Mouse (Mus musculus) midbrain, embryonic 14.5 days (tissue): ENCODE data around the gene Gse1. TPM values are rescaled to one million over a fixed set of nuclear protein-coding genes. Genes with fewer than 3 reads are reported as not detected.

Experiments used
- ATAC-seq: fragments of 200-750 bp; cut with Nextera tagmentation; 2 replicates; pipeline ENCODE4 v1.8.0; 2017; ENCODE audit warnings: moderate number of reproducible peaks, moderate library complexity; ENCODE audit not compliant: low FRiP score, low TSS enrichment
- DNase-seq: peaks from one replicate; pipeline ENCODE4 v3.0.0-alpha.2; 2015
- H3K27ac ChIP-seq: fragments of 300-500 bp; sonication (generic); replicated peaks from 2 replicates; pipeline ENCODE4 v1.5.1; 2014; ENCODE audit warnings: mild to moderate bottlenecking, low read depth, low read length, moderate library complexity
- H3K27me3 ChIP-seq: fragments of 300-500 bp; sonication (generic); 2 replicates; pipeline ENCODE4 v1.6.1; 2014; ENCODE audit warnings: low read length, control low read depth, mixed read lengths; ENCODE audit not compliant: control insufficient read depth, insufficient read depth
- H3K36me3 ChIP-seq: fragments of 300-500 bp; sonication (generic); 2 replicates; pipeline ENCODE4 v1.6.1; 2014; ENCODE audit warnings: low read length, control low read depth; ENCODE audit not compliant: control insufficient read depth, insufficient read depth
- H3K4me1 ChIP-seq: fragments of 300-500 bp; sonication (generic); 2 replicates; pipeline ENCODE4 v1.6.1; 2014; ENCODE audit warnings: mild to moderate bottlenecking, antibody characterized with exemption, low read length, control low read depth; ENCODE audit not compliant: control insufficient read depth, insufficient read depth
- H3K4me2 ChIP-seq: fragments of 300-500 bp; sonication (generic); 2 replicates; pipeline ENCODE4 v1.6.1; 2014; ENCODE audit warnings: mild to moderate bottlenecking, low read length, moderate library complexity
- H3K4me3 ChIP-seq: fragments of 300-500 bp; sonication (generic); replicated peaks from 2 replicates; pipeline ENCODE4 v1.5.1; 2014; ENCODE audit warnings: low read depth, low read length
- H3K9ac ChIP-seq: fragments of 300-500 bp; sonication (generic); replicated peaks from 2 replicates; pipeline ENCODE4 v1.6.1; 2014; ENCODE audit warnings: mild to moderate bottlenecking, low read length, moderate library complexity
- H3K9me3 ChIP-seq: fragments of 300-500 bp; sonication (generic); 2 replicates; pipeline ENCODE4 v1.6.1; 2016; ENCODE audit warnings: low read length, control low read depth, mixed read lengths; ENCODE audit not compliant: control insufficient read depth
- WGBS: fragments of 180-500 bp; shearing (Covaris S2); extraction: QIAGEN DNeasy Blood & Tissue Kit; methylation state at CpG from one replicate; pipeline ENCODE4 v1.1.7; 2014; 5-methylcytosine and 5-hydroxymethylcytosine counted together
- polyA plus RNA-seq: library from polyadenylated mRNA; unstranded; fragments of >200 nt; fragmentation: Nextera tagmentation; extraction: Ambion mirVana; gene quantifications from 2 replicates; pipeline ENCODE4 v1.2.1, GENCODE M21; 2014

Gene Gse1
- polyA plus RNA-seq, 1 experiment from 2014 or later, result 28.6 TPM

GRCm38 (mm10) chr8:120229574-120229916 lies 1.3 kb downstream of the Gse1 start:
- Histone ChIP-seq H3K4me2 (peak overlapping the region; percentile 91), H3K27ac (no peak overlapping the region), H3K9ac (peak overlapping the region; percentile 64), H3K4me3 (peak overlapping the region; percentile 54), H3K4me1 (peaks cover 69% of the 10 kb centered on the region), H3K9me3 (no peaks in the 10 kb centered on the region), H3K36me3 (no peaks in the 10 kb centered on the region), H3K27me3 (peaks cover 22% of the 10 kb centered on the region; the same call in 1 of the 2 replicates)
- ATAC-seq, result no peak
- peak; percentile 49 for DNase-seq
- WGBS, result under 1% methylated on average over 22 of the region's 22 CpGs

- Histone ChIP-seq H3K27me3 (peaks cover 22% of the 10 kb centered on the region; the same call in 1 of the 2 replicates), H3K36me3 (no peaks in the 10 kb centered on the region), H3K4me3 (peak overlapping the region; percentile 54), H3K27ac (no peak overlapping the region), H3K9ac (peak overlapping the region; percentile 64), H3K4me1 (peaks cover 73% of the 10 kb centered on the region), H3K9me3 (no peaks in the 10 kb centered on the region), H3K4me2 (peak overlapping the region; percentile 91)
- 8% methylated on average over 22 of the region's 22 CpGs for WGBS
- ATAC-seq (no peak), DNase-seq (no peak)
Observed at GRCm38 (mm10) chr8:120230081-120230480, 1.8 kb downstream of the Gse1 start.

- Histone ChIP-seq H3K36me3 (no peaks in the 10 kb centered on the region), H3K27ac (no peak overlapping the region), H3K4me3 (peak overlapping the region; percentile 54), H3K4me1 (peaks cover 65% of the 10 kb centered on the region), H3K9me3 (no peaks in the 10 kb centered on the region), H3K27me3 (peaks cover 22% of the 10 kb centered on the region; the same call in 1 of the 2 replicates), H3K9ac (no peak overlapping the region; the same call in none of the 2 replicates), H3K4me2 (peak overlapping the region; percentile 91)
- DNase-seq (no peak), ATAC-seq (no peak)
- 28% methylated on average over 18 of the region's 18 CpGs for WGBS
Observed at GRCm38 (mm10) chr8:120230715-120231614, 2.7 kb downstream of the Gse1 start.

- Histone ChIP-seq H3K9me3 (no peaks in the 10 kb centered on the region), H3K4me3 (no peak overlapping the region), H3K27me3 (peaks cover 22% of the 10 kb centered on the region; the same call in 1 of the 2 replicates), H3K27ac (no peak overlapping the region), H3K9ac (no peak overlapping the region), H3K36me3 (no peaks in the 10 kb centered on the region), H3K4me2 (peak overlapping the region; percentile 91), H3K4me1 (peaks cover 64% of the 10 kb centered on the region)
- DNase-seq (no peak), ATAC-seq (no peak)
- WGBS, result 75% methylated on average over 3 of the region's 3 CpGs
Observed at GRCm38 (mm10) chr8:120231870-120232269, 3.6 kb downstream of the Gse1 start.

GRCm38 (mm10) chr8:120232398-120232797 lies 4.1 kb downstream of the Gse1 start:
- Histone ChIP-seq H3K9ac (peak overlapping the region; percentile 54), H3K27me3 (peaks cover 22% of the 10 kb centered on the region; the same call in 1 of the 2 replicates), H3K9me3 (no peaks in the 10 kb centered on the region), H3K27ac (no peak overlapping the region), H3K4me3 (peak overlapping the region; percentile 26; the same call in 1 of the 2 replicates), H3K4me1 (peaks cover 61% of the 10 kb centered on the region), H3K4me2 (peak overlapping the region; percentile 91), H3K36me3 (no peaks in the 10 kb centered on the region)
- ATAC-seq, result no peak
- 44% methylated on average over 4 of the region's 4 CpGs for WGBS
- no peak for DNase-seq

- DNase-seq (no peak), ATAC-seq (no peak)
- Histone ChIP-seq H3K4me1 (peaks cover 56% of the 10 kb centered on the region), H3K4me3 (peak overlapping the region; percentile 26), H3K9ac (peak overlapping the region; percentile 54), H3K27ac (no peak overlapping the region), H3K9me3 (no peaks in the 10 kb centered on the region), H3K27me3 (peaks cover 22% of the 10 kb centered on the region; the same call in 1 of the 2 replicates), H3K36me3 (no peaks in the 10 kb centered on the region), H3K4me2 (peak overlapping the region; percentile 91)
- WGBS, result 23% methylated on average over 13 of the region's 13 CpGs
Observed at GRCm38 (mm10) chr8:120232913-120233312, 4.7 kb downstream of the Gse1 start.

- DNase-seq (no peak), ATAC-seq (no peak)
- Histone ChIP-seq H3K4me1 (peaks cover 51% of the 10 kb centered on the region), H3K27ac (peak overlapping the region; percentile 41; the same call in 1 of the 2 replicates), H3K36me3 (no peaks in the 10 kb centered on the region), H3K9ac (no peak overlapping the region), H3K9me3 (no peaks in the 10 kb centered on the region), H3K27me3 (peaks cover 21% of the 10 kb centered on the region; the same call in 1 of the 2 replicates), H3K4me3 (no peak overlapping the region), H3K4me2 (0 out of 2 replicates have a peak overlapping the region, but pooled peaks have one; percentile 4)
- WGBS, result 61% methylated on average over 12 of the region's 12 CpGs
Observed at GRCm38 (mm10) chr8:120234457-120234856, 6.2 kb downstream of the Gse1 start.

- 69% methylated on average over 8 of the region's 8 CpGs for WGBS
- peak overlapping the region; percentile 41; the same call in 1 of the 2 replicates for H3K27ac ChIP-seq
- H3K9me3 ChIP-seq, result no peaks in the 10 kb centered on the region
Observed at GRCm38 (mm10) chr8:120234866-120235265, 6.6 kb downstream of the Gse1 start.

More at GRCm38 (mm10) chr8:120234866-120235265, 6.6 kb downstream of the Gse1 start:
- no peak for ATAC-seq
- no peaks in the 10 kb centered on the region for H3K36me3 ChIP-seq
- 0 out of 2 replicates have a peak overlapping the region, but pooled peaks have one; percentile 4 for H3K4me2 ChIP-seq
- no peak overlapping the region for H3K9ac ChIP-seq
- peaks cover 47% of the 10 kb centered on the region for H3K4me1 ChIP-seq
- H3K27me3 ChIP-seq, result peaks cover 17% of the 10 kb centered on the region; the same call in 1 of the 2 replicates
- H3K4me3 ChIP-seq, result no peak overlapping the region
- DNase-seq, result no peak
